Mouse (Mus musculus): ENCODE data around the gene Klhl22. TPM values are rescaled to one million over a fixed set of nuclear protein-coding genes. Genes with fewer than 3 reads are reported as not detected.

Klhl22 gene
- polyA plus RNA-seq, 1 experiment, result 126 TPM

- TF ChIP-seq POLR2A (IDR thresholded peaks at IDR 0.05; ENCODE audit: extremely low read depth, insufficient read depth, low read length), result no peak
- TF ChIP-seq CTCF (IDR thresholded peaks at IDR 0.05; ENCODE audit: extremely low read depth, insufficient read depth, low read length), result no peak
- no peak within 1 kb of the TSS; the same call in 1 of the 2 replicates for H3K4me3 ChIP-seq (ENCODE audit: insufficient read depth, low read length)
Observed at GRCm38 (mm10) chr16:17796971-17797811, 37.8 kb downstream of the Klhl22 start, which contains the start of gene Scarf2. Gene Scarf2, plus strand, starts transcription at chr16:17797282.

GRCm38 (mm10) chr16:17797812-17798311 is 38.4 kb downstream of the Klhl22 start:
- Histone ChIP-seq H3K27ac (ENCODE audit: insufficient read depth, low read length) (no peak overlapping the region), H3K4me1 (ENCODE audit: control insufficient read depth, insufficient read depth, low read length) (0 out of 2 replicates have a peak, but pooled peaks cover 1% of the 10 kb centered on the region), H3K4me3 (ENCODE audit: insufficient read depth, low read length) (no peak overlapping the region)
- TF ChIP-seq POLR2A (IDR thresholded peaks at IDR 0.05; ENCODE audit: extremely low read depth, insufficient read depth, low read length), result no peak
- TF ChIP-seq CTCF (IDR thresholded peaks at IDR 0.05; ENCODE audit: extremely low read depth, insufficient read depth, low read length), result no peak

More at GRCm38 (mm10) chr16:17796971-17797811, 37.8 kb downstream of the Klhl22 start, which contains the start of gene Scarf2:
- no peaks in the 10 kb centered on the region for H3K4me1 ChIP-seq (ENCODE audit: control insufficient read depth, insufficient read depth, low read length)
- no peak within 1 kb of the TSS for H3K27ac ChIP-seq (ENCODE audit: insufficient read depth, low read length)

- no peak overlapping the region for H3K27ac ChIP-seq (ENCODE audit: insufficient read depth, low read length)
- 0 out of 2 replicates have a peak, but pooled peaks cover 1% of the 10 kb centered on the region for H3K4me1 ChIP-seq (ENCODE audit: control insufficient read depth, insufficient read depth, low read length)
- H3K4me3 ChIP-seq (ENCODE audit: insufficient read depth, low read length), result no peak overlapping the region
- TF ChIP-seq POLR2A (IDR thresholded peaks at IDR 0.05; ENCODE audit: extremely low read depth, insufficient read depth, low read length) (no peak), CTCF (IDR thresholded peaks at IDR 0.05; ENCODE audit: extremely low read depth, insufficient read depth, low read length) (no peak)
Observed at GRCm38 (mm10) chr16:17798321-17799180, 39.1 kb downstream of the Klhl22 start.

- TF ChIP-seq CTCF (IDR thresholded peaks at IDR 0.05; ENCODE audit: extremely low read depth, insufficient read depth, low read length) (no peak), POLR2A (IDR thresholded peaks at IDR 0.05; ENCODE audit: extremely low read depth, insufficient read depth, low read length) (no peak)
- H3K4me3 ChIP-seq (ENCODE audit: insufficient read depth, low read length), result no peak overlapping the region
- 0 out of 2 replicates have a peak, but pooled peaks cover 1% of the 10 kb centered on the region for H3K4me1 ChIP-seq (ENCODE audit: control insufficient read depth, insufficient read depth, low read length)
- H3K27ac ChIP-seq (ENCODE audit: insufficient read depth, low read length), result no peak overlapping the region
Observed at GRCm38 (mm10) chr16:17799584-17799983, 40.2 kb downstream of the Klhl22 start.

GRCm38 (mm10) chr16:17801777-17802455 is 42.5 kb downstream of the Klhl22 start:
- TF ChIP-seq CTCF (IDR thresholded peaks at IDR 0.05; ENCODE audit: extremely low read depth, insufficient read depth, low read length), result no peak
- TF ChIP-seq POLR2A (IDR thresholded peaks at IDR 0.05; ENCODE audit: extremely low read depth, insufficient read depth, low read length), result no peak
- 0 out of 2 replicates have a peak, but pooled peaks cover 1% of the 10 kb centered on the region for H3K4me1 ChIP-seq (ENCODE audit: control insufficient read depth, insufficient read depth, low read length)
- H3K4me3 ChIP-seq (ENCODE audit: insufficient read depth, low read length), result no peak overlapping the region
- no peak overlapping the region for H3K27ac ChIP-seq (ENCODE audit: insufficient read depth, low read length)

GRCm38 (mm10) chr16:17802456-17802838 is 43.0 kb downstream of the Klhl22 start:
- 0 out of 2 replicates have a peak, but pooled peaks cover 1% of the 10 kb centered on the region for H3K4me1 ChIP-seq (ENCODE audit: control insufficient read depth, insufficient read depth, low read length)
- H3K27ac ChIP-seq (ENCODE audit: insufficient read depth, low read length), result no peak overlapping the region
- TF ChIP-seq CTCF (IDR thresholded peaks at IDR 0.05; ENCODE audit: extremely low read depth, insufficient read depth, low read length) (no peak), POLR2A (IDR thresholded peaks at IDR 0.05; ENCODE audit: extremely low read depth, insufficient read depth, low read length) (no peak)
- H3K4me3 ChIP-seq (ENCODE audit: insufficient read depth, low read length), result peak overlapping the region; percentile 11

GRCm38 (mm10) chr16:17802839-17803674 is 43.6 kb downstream of the Klhl22 start:
- Histone ChIP-seq H3K4me3 (ENCODE audit: insufficient read depth, low read length) (peak overlapping the region; percentile 11), H3K4me1 (ENCODE audit: control insufficient read depth, insufficient read depth, low read length) (0 out of 2 replicates have a peak, but pooled peaks cover 1% of the 10 kb centered on the region), H3K27ac (ENCODE audit: insufficient read depth, low read length) (no peak overlapping the region)
- TF ChIP-seq POLR2A (IDR thresholded peaks at IDR 0.05; ENCODE audit: extremely low read depth, insufficient read depth, low read length), result no peak
- TF ChIP-seq CTCF (IDR thresholded peaks at IDR 0.05; ENCODE audit: extremely low read depth, insufficient read depth, low read length), result no peak

All from cortical plate, adult 2 months (tissue).